Mouse (Mus musculus) heart, postnatal 0 days (tissue): Measurements from ENCODE around the gene Lrrc15. TPM values are rescaled to one million over a fixed set of nuclear protein-coding genes. Genes with fewer than 3 reads are reported as not detected.

Experiments used
- ATAC-seq: fragments of 200-750 bp; cut with Nextera tagmentation; 2 replicates; pipeline ENCODE4 v1.8.0; 2017; ENCODE audit warnings: low read depth, moderate number of reproducible peaks, moderate library complexity; ENCODE audit not compliant: insufficient read depth
- DNase-seq: peaks from one replicate; pipeline ENCODE4 v3.0.0-alpha.2; 2016; ENCODE audit warnings: low spot score
- H3K27ac ChIP-seq: fragments of 300-500 bp; sonication (generic); 2 replicates; pipeline ENCODE4 v1.5.1; 2014; ENCODE audit warnings: low read depth, mild to moderate bottlenecking
- H3K27me3 ChIP-seq: fragments of 300-500 bp; sonication (generic); 2 replicates; pipeline ENCODE4 v1.6.1; 2014; ENCODE audit warnings: low read length, mixed read lengths; ENCODE audit not compliant: control insufficient read depth, insufficient read depth
- H3K36me3 ChIP-seq: fragments of 300-500 bp; sonication (generic); replicated peaks from 2 replicates; pipeline ENCODE4 v1.6.1; 2014; ENCODE audit warnings: low read length, mixed read lengths; ENCODE audit not compliant: control insufficient read depth, insufficient read depth
- H3K4me1 ChIP-seq: fragments of 300-500 bp; sonication (generic); 2 replicates; pipeline ENCODE4 v1.6.1; 2014; ENCODE audit warnings: antibody characterized with exemption; ENCODE audit not compliant: control insufficient read depth, insufficient read depth
- H3K4me2 ChIP-seq: fragments of 300-500 bp; sonication (generic); 2 replicates; pipeline ENCODE4 v1.6.1; 2014; ENCODE audit warnings: low read depth, mild to moderate bottlenecking, low read length, moderate library complexity
- H3K4me3 ChIP-seq: fragments of 300-500 bp; sonication (generic); 2 replicates; pipeline ENCODE4 v1.5.1; 2014; ENCODE audit warnings: low read depth, low read length
- H3K9ac ChIP-seq: fragments of 300-500 bp; sonication (generic); replicated peaks from 2 replicates; pipeline ENCODE4 v1.6.1; 2014; ENCODE audit warnings: low read depth, low read length, mixed read lengths
- H3K9me3 ChIP-seq: fragments of 300-500 bp; sonication (generic); replicated peaks from 2 replicates; pipeline ENCODE4 v1.6.1; 2016; ENCODE audit warnings: low read length; ENCODE audit not compliant: control insufficient read depth
- CTCF ChIP-seq: IDR thresholded peaks from 2 replicates; pipeline ENCODE4 v1.5.1; 2016; ENCODE audit warnings: antibody characterized with exemption, control low read depth, low read depth
- EP300 ChIP-seq: IDR thresholded peaks from 2 replicates; pipeline ENCODE4 v1.6.1; 2016; ENCODE audit warnings: antibody characterized with exemption, low read depth
- WGBS: fragments of 180-500 bp; shearing (Covaris S2); extraction: QIAGEN DNeasy Blood & Tissue Kit; methylation state at CpG from one replicate; pipeline ENCODE4 v1.1.7; 2014; 5-methylcytosine and 5-hydroxymethylcytosine counted together
- polyA plus RNA-seq: library from polyadenylated mRNA; unstranded; fragments of >200 nt; fragmentation: Nextera tagmentation; extraction: Ambion mirVana; gene quantifications from 2 replicates; pipeline ENCODE4 v1.2.1, GENCODE M21; 2015
- total RNA-seq: library from RNA; depleted of rRNA; stranded (reverse); fragments of >200 nt; gene quantifications from 2 replicates; pipeline ENCODE4 v1.2.3, GENCODE M21; 2014; ENCODE audit warnings: low replicate concordance

The Lrrc15 gene
- total and polyA plus RNA-seq, 2 experiments from 2014 or later = 0.53 TPM; not detected in 1

DNA sequence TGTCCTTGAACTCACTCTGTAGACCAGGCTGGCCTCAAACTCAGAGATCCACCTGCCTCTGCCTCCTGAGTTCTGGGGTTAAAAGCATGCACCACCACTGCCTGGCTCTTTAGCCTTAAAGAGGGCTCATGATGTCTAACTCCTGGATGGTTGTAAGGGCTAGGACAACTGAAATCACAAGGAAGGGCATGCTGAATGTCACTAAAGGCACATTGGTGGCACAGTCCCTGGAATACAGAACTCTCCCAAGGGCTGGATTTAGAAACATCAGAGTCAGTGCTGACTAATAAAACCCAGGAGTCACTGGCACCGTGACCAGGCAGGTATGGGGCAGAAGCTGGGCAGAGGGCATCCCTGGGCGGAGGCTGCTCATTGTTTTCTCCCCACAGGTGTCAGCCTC is 20.4 kb upstream of the Lrrc15 start:
- Histone ChIP-seq H3K9me3 (no peaks in the 10 kb centered on the region), H3K9ac (no peak overlapping the region), H3K4me3 (no peak overlapping the region), H3K4me2 (no peak overlapping the region), H3K27ac (no peak overlapping the region), H3K4me1 (peaks cover 4% of the 10 kb centered on the region; the same call in 1 of the 2 replicates), H3K27me3 (peaks cover 43% of the 10 kb centered on the region), H3K36me3 (no peaks in the 10 kb centered on the region)
- ATAC-seq (no peak), DNase-seq (no peak)
- WGBS = 71% methylated on average over 2 of the region's 2 CpGs
- TF ChIP-seq CTCF = no peak
- no peak for TF ChIP-seq EP300

- H3K9me3 ChIP-seq = no peaks in the 10 kb centered on the region
- H3K36me3 ChIP-seq = no peaks in the 10 kb centered on the region
- H3K27ac ChIP-seq = no peak overlapping the region
- DNase-seq = no peak
- H3K9ac ChIP-seq = no peak overlapping the region
- no peak overlapping the region for H3K4me3 ChIP-seq
- peaks cover 36% of the 10 kb centered on the region for H3K27me3 ChIP-seq
- 84% methylated on average over 6 of the region's 6 CpGs for WGBS
- no peak overlapping the region for H3K4me2 ChIP-seq
- no peak for ATAC-seq
- no peaks in the 10 kb centered on the region for H3K4me1 ChIP-seq
- TF ChIP-seq EP300 (no peak), CTCF (no peak)
Observed at GRCm38 (mm10) chr16:30302686-30303085, 19.6 kb upstream of the Lrrc15 start.

- Histone ChIP-seq H3K9ac (no peak overlapping the region), H3K4me2 (no peak overlapping the region), H3K4me1 (no peaks in the 10 kb centered on the region), H3K27me3 (peaks cover 18% of the 10 kb centered on the region), H3K36me3 (no peaks in the 10 kb centered on the region), H3K27ac (no peak overlapping the region), H3K4me3 (no peak overlapping the region), H3K9me3 (no peaks in the 10 kb centered on the region)
- TF ChIP-seq CTCF = no peak
- TF ChIP-seq EP300 = no peak
- no peak for ATAC-seq
- WGBS = 49% methylated on average over 10 of the region's 10 CpGs
- DNase-seq = no peak
Observed at GRCm38 (mm10) chr16:30299711-30300277, 16.7 kb upstream of the Lrrc15 start.

GRCm38 (mm10) chr16:30297450-30297849 is 14.4 kb upstream of the Lrrc15 start:
- no peaks in the 10 kb centered on the region for H3K9me3 ChIP-seq
- H3K9ac ChIP-seq = no peak overlapping the region
- no peak for ATAC-seq
- no peak overlapping the region for H3K27ac ChIP-seq
- peaks cover 13% of the 10 kb centered on the region for H3K27me3 ChIP-seq
- WGBS = 77% methylated on average over 7 of the region's 7 CpGs
- H3K4me2 ChIP-seq = no peak overlapping the region
- H3K36me3 ChIP-seq = no peaks in the 10 kb centered on the region
- TF ChIP-seq EP300 = no peak
- TF ChIP-seq CTCF = no peak
- H3K4me3 ChIP-seq = no peak overlapping the region
- DNase-seq = no peak
- H3K4me1 ChIP-seq = no peaks in the 10 kb centered on the region

DNA sequence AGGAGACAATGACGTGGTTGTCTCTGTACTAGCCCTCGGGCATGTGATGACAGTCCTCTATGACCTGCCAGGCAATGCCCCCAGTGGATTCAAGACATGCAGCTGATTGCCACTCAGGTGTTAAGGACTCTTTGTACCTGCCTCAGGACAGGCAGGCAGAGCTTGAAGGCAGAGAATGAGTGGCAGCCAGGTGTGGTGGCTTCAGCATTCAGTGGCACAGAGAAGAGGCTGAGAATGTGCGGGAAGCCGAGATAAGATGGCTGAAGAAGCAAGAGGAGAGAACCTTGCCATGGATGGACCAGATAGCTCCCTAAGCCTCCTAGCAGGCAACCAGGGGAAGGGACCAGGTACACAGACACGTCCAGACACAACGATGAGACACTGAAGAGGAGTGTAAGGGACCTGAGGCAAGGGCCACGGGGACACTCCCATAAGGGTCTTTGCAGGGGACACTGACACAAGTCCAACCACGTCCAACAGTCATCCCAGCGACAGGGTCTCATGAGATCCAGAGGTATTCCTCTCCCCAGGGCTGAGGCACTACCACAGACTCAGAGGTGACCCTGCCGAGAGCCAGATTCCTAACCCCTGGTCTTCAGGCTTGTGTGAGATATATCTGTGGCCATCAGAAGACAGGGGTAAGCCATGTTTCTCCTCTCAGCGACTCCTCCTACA is 13.7 kb upstream of the Lrrc15 start:
- no peaks in the 10 kb centered on the region for H3K4me1 ChIP-seq
- H3K27me3 ChIP-seq = peaks cover 12% of the 10 kb centered on the region
- H3K27ac ChIP-seq = no peak overlapping the region
- H3K9me3 ChIP-seq = no peaks in the 10 kb centered on the region
- TF ChIP-seq EP300 = no peak
- TF ChIP-seq CTCF = no peak
- no peaks in the 10 kb centered on the region for H3K36me3 ChIP-seq
- H3K4me3 ChIP-seq = no peak overlapping the region
- H3K4me2 ChIP-seq = no peak overlapping the region
- DNase-seq (no peak), ATAC-seq (no peak)
- H3K9ac ChIP-seq = no peak overlapping the region
- whole genome bisulfite sequencing = 78% methylated on average over 11 of the region's 11 CpGs

GRCm38 (mm10) chr16:30295106-30295505 is 12.1 kb upstream of the Lrrc15 start:
- no peak overlapping the region for H3K27ac ChIP-seq
- H3K4me3 ChIP-seq = no peak overlapping the region
- no peak overlapping the region for H3K9ac ChIP-seq
- no peaks in the 10 kb centered on the region for H3K36me3 ChIP-seq
- no peaks in the 10 kb centered on the region for H3K9me3 ChIP-seq
- peaks cover under 1% of the 10 kb centered on the region; the same call in 1 of the 2 replicates for H3K27me3 ChIP-seq
- TF ChIP-seq EP300 (no peak), CTCF (no peak)
- 81% methylated on average over 7 of the region's 7 CpGs for WGBS
- no peak overlapping the region for H3K4me2 ChIP-seq
- DNase-seq (no peak), ATAC-seq (no peak)
- no peaks in the 10 kb centered on the region for H3K4me1 ChIP-seq
